Mouse (Mus musculus) embryonic fibroblast, embryonic 13.5 days (primary cell): ENCODE data around the gene Gm20388. TPM values are rescaled to one million over a fixed set of nuclear protein-coding genes. Genes with fewer than 3 reads are reported as not detected.

Source experiments
- H3K27ac ChIP-seq: 2 replicates; pipeline ENCODE4 v1.5.1; 2012; ENCODE audit warnings: low read length, control low read depth, inconsistent platforms; ENCODE audit not compliant: insufficient read depth
- H3K4me1 ChIP-seq: 2 replicates; pipeline ENCODE4 v1.6.1; 2011; ENCODE audit warnings: low read length; ENCODE audit not compliant: control insufficient read depth, insufficient read depth
- H3K4me3 ChIP-seq: 2 replicates; pipeline ENCODE4 v1.5.1; 2011; ENCODE audit warnings: mild to moderate bottlenecking, control low read depth, low read length; ENCODE audit not compliant: insufficient read depth
- CTCF ChIP-seq: IDR thresholded peaks from 2 replicates; pipeline ENCODE4 v1.5.1; 2011; ENCODE audit warnings: mild to moderate bottlenecking, control low read depth, low read length, moderate library complexity, borderline replicate concordance; ENCODE audit not compliant: insufficient read depth
- POLR2A ChIP-seq: IDR thresholded peaks from 2 replicates; pipeline ENCODE4 v1.6.1; 2011; ENCODE audit warnings: low read depth, mild to moderate bottlenecking, control low read depth, low read length, moderate library complexity
- polyA plus RNA-seq: library from polyadenylated mRNA; stranded (reverse); fragments of >200 nt; gene quantifications from 2 replicates; pipeline ENCODE4 v1.2.4, GENCODE M21; 2011; ENCODE audit warnings: low read depth; ENCODE audit not compliant: missing spikeins, insufficient read length

The Gm20388 gene
- polyA plus RNA-seq, 1 experiment: 82.8 TPM

GRCm38 (mm10) chr8:123978926-123979325, 4068.3 kb downstream of the Gm20388 start:
- no peak for TF ChIP-seq POLR2A
- TF ChIP-seq CTCF: no peak
- Histone ChIP-seq H3K27ac (no peak overlapping the region), H3K4me1 (0 out of 2 replicates have a peak, but pooled peaks cover 4% of the 10 kb centered on the region), H3K4me3 (no peak overlapping the region)

GRCm38 (mm10) chr8:123980239-123980638, 4069.6 kb downstream of the Gm20388 start:
- Histone ChIP-seq H3K4me3 (no peak overlapping the region), H3K27ac (no peak overlapping the region), H3K4me1 (0 out of 2 replicates have a peak, but pooled peaks cover 4% of the 10 kb centered on the region)
- TF ChIP-seq POLR2A (no peak), CTCF (no peak)

- Histone ChIP-seq H3K4me3 (peak overlapping the region; percentile 22), H3K4me1 (0 out of 2 replicates have a peak, but pooled peaks cover 4% of the 10 kb centered on the region), H3K27ac (no peak overlapping the region)
- TF ChIP-seq CTCF (no peak), POLR2A (no peak)
Measured at GRCm38 (mm10) chr8:123981674-123982073, 4071.0 kb downstream of the Gm20388 start.

- Histone ChIP-seq H3K4me3 (peak overlapping the region; percentile 91), H3K27ac (peak overlapping the region; percentile 40; the same call in 1 of the 2 replicates), H3K4me1 (0 out of 2 replicates have a peak, but pooled peaks cover 4% of the 10 kb centered on the region)
- no peak for TF ChIP-seq CTCF
- TF ChIP-seq POLR2A: no peak; the same call in 1 of the 2 replicates
Measured at GRCm38 (mm10) chr8:123982291-123982793, 4071.7 kb downstream of the Gm20388 start.

- TF ChIP-seq POLR2A: peak; percentile 93
- TF ChIP-seq CTCF: no peak
- Histone ChIP-seq H3K4me3 (peak within 1 kb of the TSS; percentile 91), H3K27ac (peak within 1 kb of the TSS; percentile 83), H3K4me1 (0 out of 2 replicates have a peak, but pooled peaks cover 4% of the 10 kb centered on the region)
Measured at GRCm38 (mm10) chr8:123982826-123983400, 4072.3 kb downstream of the Gm20388 start, which contains the start of gene Abcb10. Gene Abcb10, minus strand, starts transcription at chr8:123983122.

GRCm38 (mm10) chr8:123988605-123989038, 4078.0 kb downstream of the Gm20388 start:
- Histone ChIP-seq H3K27ac (no peak overlapping the region), H3K4me1 (peaks cover 5% of the 10 kb centered on the region), H3K4me3 (no peak overlapping the region)
- TF ChIP-seq POLR2A (no peak), CTCF (no peak)

DNA sequence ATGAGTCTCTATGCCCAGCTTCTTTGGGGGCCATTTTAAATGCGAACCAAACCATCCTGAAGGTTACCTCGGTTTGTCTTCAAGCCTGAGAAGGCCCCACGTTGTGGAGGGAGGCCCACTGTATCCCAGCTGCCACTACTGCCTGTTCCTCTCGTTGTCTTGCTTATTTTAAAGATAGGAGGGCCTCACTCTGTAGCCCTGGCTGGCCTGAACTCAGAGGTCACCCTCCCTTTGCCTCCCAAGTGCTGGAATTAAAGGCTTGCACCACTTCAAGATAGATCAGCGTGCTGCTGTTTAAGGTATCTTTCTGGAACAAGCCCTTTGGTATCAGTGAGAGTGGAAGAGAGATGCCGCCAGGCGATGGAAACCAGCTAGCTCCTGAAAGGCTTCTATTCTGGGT, 4078.5 kb downstream of the Gm20388 start:
- no peak overlapping the region for H3K27ac ChIP-seq
- TF ChIP-seq POLR2A: no peak
- no peak for TF ChIP-seq CTCF
- H3K4me3 ChIP-seq: no peak overlapping the region
- H3K4me1 ChIP-seq: peaks cover 5% of the 10 kb centered on the region

GRCm38 (mm10) chr8:123990277-123991049, 4079.8 kb downstream of the Gm20388 start:
- no peak overlapping the region for H3K27ac ChIP-seq

DNA sequence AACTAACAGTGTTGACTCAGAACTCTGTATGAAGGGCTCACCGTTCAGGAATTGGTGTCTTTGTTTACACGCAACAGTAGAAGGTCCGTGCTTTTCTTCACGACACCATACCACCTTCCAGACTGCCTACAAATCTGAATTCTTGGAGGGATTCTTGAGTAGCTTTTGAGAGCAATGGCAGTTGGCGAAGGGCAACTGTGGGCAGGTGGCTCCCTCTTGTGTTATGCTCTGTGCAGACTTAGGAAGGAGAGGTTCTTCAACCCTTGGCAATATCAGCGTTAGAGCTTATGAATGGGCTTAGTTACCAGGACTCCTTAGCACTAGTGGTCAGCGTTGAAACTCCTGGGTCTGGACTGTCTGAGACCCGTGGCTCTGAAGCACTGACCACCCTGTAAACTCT, 4081.9 kb downstream of the Gm20388 start:
- peak overlapping the region; percentile 62 for H3K27ac ChIP-seq
- TF ChIP-seq CTCF (peak; percentile 15; the same call in 1 of the 2 replicates), POLR2A (no peak)
- peaks cover 5% of the 10 kb centered on the region for H3K4me1 ChIP-seq
- H3K4me3 ChIP-seq: no peak overlapping the region

More at GRCm38 (mm10) chr8:123990277-123991049, 4079.8 kb downstream of the Gm20388 start:
- no peak overlapping the region for H3K4me3 ChIP-seq
- TF ChIP-seq POLR2A: no peak
- TF ChIP-seq CTCF: no peak
- peaks cover 5% of the 10 kb centered on the region for H3K4me1 ChIP-seq
